Mouse (Mus musculus): ENCODE measurements at regions not wholly inside any gene's neighbourhood (a gene's known extent, or its start where the extent isn't known, plus 50 kb on each side); places are given as distances from the start of the nearest gene placed in this dataset.
"Not testable (repeated sequence)": the region's sequence is repeated elsewhere in the genome, so short reads cannot be mapped to it uniquely, and the experiment has no call there.

GRCm38 (mm10) chr17:63704991-63705390 lies 157.9 kb upstream of the Fer start:
- no peak for DNase-seq (ENCODE audit: low spot score in 2 of 2)

DNA sequence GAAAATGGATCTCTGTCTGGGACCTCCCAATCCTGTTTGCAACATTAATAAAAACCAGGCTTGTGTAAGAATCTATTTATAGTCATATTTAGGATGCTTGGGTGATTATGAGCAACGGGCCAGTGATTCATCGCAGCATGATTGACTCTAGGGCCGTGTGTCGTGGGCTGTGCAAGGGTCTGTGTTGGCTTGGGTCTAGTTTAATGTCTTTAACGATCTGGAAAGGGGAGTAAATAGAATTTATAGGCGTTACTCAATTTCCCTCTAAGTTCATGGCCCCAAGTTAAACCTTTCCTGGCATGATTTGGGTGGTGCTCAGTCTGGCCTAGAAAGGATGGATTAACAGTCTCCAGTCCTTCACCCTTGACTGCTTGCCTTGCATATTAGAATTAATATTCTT lies 149.9 kb upstream of the Fer start:
- no peak for DNase-seq (ENCODE audit: low spot score in 2 of 2)

DNA sequence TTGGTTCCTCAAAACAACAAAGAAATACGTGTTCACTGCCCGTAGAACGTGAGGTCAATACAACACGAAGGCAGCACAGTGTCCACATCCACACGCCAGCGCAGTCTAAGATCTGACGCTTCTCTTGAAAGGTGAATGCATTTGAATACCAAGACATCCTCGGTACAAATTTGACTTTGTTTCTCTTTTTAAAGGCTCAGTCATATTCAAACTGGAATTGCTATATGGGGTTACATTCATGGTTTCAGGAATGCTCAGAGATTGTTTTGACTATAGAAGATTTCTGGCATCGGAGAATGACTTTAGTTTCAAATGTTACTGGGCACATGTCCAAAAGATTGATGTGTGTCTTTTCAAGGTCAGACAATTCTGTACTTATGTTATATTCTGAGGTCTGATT lies 147.2 kb upstream of the Fer start:
- no peak for DNase-seq (ENCODE audit: low spot score in 2 of 2)

DNA sequence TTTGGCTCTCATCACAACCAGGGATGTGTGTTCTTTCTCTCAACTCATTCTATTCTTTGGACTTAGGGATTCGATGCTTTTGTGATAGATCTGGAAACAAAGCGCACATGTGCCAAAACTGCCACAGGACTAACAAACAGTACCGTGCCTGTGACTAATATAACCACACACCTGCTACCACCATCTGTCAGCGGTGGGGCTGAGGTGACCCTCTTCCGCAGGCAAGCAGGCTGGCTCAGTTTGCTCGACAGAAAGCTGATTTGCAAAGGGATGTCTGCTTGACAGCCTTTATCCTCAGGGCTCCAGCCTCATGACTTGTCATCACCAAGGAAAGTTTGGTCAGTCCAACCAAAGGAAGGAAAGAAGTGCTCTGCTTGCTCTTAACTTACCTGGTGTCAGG lies 146.7 kb upstream of the Fer start:
- DNase-seq (ENCODE audit: low spot score in 2 of 2), result no peak

- DNase-seq (ENCODE audit: low spot score in 2 of 2), result no peak
Measured at GRCm38 (mm10) chr17:63717051-63717578, 145.7 kb upstream of the Fer start.

GRCm38 (mm10) chr17:63718972-63719715 lies 143.7 kb upstream of the Fer start:
- no peak for DNase-seq (ENCODE audit: low spot score in 2 of 2)

- DNase-seq (ENCODE audit: low spot score in 2 of 2), result no peak
Measured at GRCm38 (mm10) chr17:63719771-63720170, 143.1 kb upstream of the Fer start.

DNA sequence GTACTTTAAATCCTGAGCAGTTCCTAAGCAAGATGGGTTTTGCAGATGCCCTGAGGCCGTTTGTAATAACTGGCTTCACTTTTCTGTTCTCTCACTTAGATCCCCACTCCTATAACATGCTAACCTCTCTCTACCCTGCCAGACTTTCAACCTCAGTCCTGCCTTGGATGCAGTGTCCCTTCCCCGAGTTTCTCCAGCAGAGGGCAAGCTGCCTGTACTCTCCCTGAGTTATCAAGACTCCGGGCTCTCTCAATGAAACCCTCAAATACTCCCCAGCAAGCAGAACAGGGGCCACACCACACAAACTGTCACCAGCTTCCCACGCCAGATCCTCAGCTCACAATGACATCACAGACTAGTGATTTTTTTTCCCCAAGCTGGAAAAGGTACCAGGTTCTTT lies 142.0 kb upstream of the Fer start:
- DNase-seq (ENCODE audit: low spot score in 2 of 2), result no peak

DNA sequence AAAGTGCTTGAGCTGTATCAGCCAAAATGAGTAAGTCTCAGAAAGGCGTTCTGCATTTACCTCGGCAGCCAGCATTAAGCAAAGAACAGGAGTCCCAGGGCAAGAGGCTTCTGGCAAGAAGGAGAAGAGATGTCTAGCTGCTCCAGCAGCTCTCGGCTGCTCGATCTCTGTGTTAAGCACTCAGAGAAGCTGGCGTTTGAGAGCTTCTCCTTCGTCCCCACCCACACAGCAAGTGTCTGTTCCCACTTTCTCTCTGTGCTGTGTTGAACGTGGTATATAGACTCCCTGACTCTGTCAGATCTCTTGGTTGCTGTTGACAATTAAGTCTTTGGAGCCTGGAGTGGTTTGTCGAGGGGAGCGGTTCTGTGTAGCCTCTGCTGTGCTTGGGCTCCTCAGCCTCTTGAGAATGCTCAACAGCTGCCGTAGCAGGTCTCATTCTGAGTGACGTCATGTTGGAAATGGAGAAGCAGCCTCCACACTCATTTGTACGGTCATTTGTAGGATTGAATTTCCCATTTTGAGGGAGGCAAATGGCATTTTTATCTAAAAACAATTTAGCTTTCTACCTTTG lies 140.3 kb upstream of the Fer start:
- DNase-seq (ENCODE audit: low spot score in 2 of 2), result no peak

GRCm38 (mm10) chr17:63738206-63738605 lies 124.7 kb upstream of the Fer start:
- no peak for DNase-seq (ENCODE audit: low spot score in 2 of 2)

- DNase-seq (ENCODE audit: low spot score in 2 of 2), result no peak
Measured at GRCm38 (mm10) chr17:63739710-63740109, 123.2 kb upstream of the Fer start.

DNA sequence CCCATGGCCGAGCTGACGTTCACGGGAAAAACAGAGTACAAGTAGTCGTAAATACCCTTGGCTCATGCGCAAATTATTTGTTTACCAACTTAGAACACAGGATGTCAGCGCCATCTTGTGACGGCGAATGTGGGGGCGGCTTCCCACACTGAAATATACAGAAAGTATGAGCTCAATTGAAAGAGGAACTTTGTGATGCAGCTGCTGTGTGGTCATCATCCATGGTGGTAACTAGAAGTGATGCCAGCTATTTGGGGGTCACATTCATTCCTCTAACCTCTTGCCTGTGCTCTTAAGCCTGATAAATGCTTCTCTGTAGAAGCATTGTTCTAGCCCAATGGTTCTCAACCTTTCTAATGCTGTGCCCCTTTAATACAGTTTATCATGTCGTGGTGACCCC lies 113.6 kb upstream of the Fer start:
- not testable (repeated sequence) for DNase-seq (ENCODE audit: low spot score in 2 of 2)

DNA sequence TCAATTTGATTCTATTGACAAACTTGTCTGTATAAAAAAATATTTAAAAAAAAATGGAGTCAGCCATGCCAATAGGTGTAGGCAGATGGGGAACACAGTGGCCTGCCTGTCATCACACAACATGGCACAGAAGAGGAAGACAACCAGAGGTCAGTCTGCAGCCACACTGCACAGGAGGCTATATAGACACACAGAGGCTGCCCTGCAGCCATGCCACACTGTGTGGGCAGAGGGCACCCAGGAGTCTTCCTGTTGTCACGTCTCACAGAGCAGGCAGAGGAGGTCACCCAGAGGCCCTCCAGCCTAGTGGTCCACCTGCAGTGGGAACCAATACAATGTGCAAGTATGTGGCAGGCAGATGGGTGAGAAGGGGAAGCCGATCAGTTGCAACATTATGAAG lies 108.5 kb upstream of the Fer start:
- DNase-seq (ENCODE audit: low spot score in 2 of 2), result no peak

DNA sequence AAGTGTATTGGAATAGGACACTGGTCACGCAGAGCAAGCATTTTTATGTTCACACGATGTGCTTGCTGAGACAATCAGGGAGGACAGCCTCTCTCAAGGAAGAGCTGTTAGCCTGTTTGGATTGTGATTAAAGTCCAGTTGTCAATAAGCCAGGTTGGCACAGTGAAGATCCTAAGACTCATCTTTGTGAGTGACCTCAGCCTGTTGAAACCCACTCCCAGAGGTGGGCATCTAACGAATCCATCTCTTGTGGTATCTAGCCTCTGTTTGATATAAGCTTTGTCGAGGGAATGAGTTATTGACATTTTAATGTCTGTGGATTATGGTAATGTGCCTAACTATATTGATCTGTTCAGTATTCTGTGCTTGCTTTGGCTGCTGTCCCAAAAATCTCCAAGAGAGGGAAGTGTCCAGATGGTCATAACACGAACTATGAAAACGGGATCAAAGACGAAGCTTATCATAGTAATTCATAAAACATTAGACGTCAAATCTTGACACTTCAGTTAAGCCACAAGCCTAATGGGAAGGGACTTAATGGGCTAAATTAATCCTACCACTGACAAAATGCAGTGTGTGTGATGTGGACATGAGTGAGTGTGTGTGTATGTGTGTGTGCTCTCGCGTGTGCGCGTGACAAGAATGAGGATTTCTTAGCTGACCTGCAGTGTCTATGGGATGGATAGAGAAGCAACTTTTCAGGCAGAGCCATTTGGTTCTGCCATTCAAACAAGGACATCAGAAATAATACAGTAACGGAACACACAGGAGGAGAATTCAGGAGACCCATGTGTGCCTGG lies 104.8 kb upstream of the Fer start:
- no peak for DNase-seq (ENCODE audit: low spot score in 2 of 2)

GRCm38 (mm10) chr17:63758817-63759404 lies 104.0 kb upstream of the Fer start:
- no peak for DNase-seq (ENCODE audit: low spot score in 2 of 2)

DNA sequence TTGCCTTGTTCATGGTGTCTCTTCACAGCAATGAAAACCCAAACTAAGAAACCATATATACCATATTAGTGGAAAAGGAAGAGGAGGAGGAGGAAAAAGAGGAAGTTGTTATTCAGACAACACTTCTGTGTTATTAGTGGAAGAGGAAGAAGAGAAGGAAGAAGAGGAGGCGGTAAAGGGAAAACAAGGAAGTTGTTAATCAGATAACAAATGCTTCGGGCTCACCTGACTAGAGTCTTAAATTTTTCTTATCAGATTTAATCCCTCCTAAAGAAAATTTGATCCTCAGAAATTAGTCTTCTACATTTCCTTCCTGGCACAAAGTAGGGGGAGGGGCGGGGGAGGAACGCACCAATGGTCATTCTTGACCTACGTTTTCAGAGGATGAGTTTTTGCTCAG lies 101.8 kb upstream of the Fer start:
- no peak for DNase-seq (ENCODE audit: low spot score in 2 of 2)

- DNase-seq (ENCODE audit: low spot score in 2 of 2), result no peak
Measured at GRCm38 (mm10) chr17:63771111-63771510, 91.8 kb upstream of the Fer start.

- DNase-seq (ENCODE audit: low spot score in 2 of 2), result no peak
Measured at GRCm38 (mm10) chr17:63784381-63785116, 78.3 kb upstream of the Fer start.

GRCm38 (mm10) chr17:63786444-63786843 lies 76.4 kb upstream of the Fer start:
- DNase-seq (ENCODE audit: low spot score in 2 of 2), result no peak

- DNase-seq (ENCODE audit: low spot score in 2 of 2), result no peak
Measured at GRCm38 (mm10) chr17:63794352-63794751, 68.5 kb upstream of the Fer start.

DNA sequence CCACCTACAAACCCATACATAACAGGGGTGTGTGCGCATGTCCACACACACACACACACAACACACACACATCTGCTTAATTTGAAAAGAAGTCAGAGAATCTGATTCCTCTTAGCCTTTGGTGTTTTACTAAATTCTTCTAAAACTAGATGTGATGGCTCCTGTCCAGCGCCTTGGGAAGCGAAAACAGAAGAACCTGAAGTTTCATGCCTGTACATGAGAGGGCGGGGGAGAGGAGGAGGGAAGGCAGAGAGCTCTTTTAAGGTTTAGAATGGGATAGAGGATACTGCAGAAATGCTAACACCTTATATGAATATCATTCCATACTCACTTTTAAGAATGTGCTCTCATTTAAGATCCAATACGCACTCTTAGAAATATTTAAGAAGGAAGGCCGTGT lies 64.5 kb upstream of the Fer start:
- DNase-seq (ENCODE audit: low spot score in 2 of 2), result no peak
